Mouse (Mus musculus): ENCODE data around the gene Prkrip1. TPM values are rescaled to one million over a fixed set of nuclear protein-coding genes. Genes with fewer than 3 reads are reported as not detected.

Gene Prkrip1
- polyA plus RNA-seq, 1 experiment from 2014 or later = 85.0 TPM

GRCm38 (mm10) chr5:136240381-136240780, 41.6 kb upstream of the Prkrip1 start:
- DNase-seq (ENCODE audit: low spot score) = no peak
- Histone ChIP-seq H3K4me2 (ENCODE audit: low read depth, severe bottlenecking) (no peak overlapping the region), H3K9me3 (ENCODE audit: control insufficient read depth, low read length) (no peaks in the 10 kb centered on the region), H3K4me1 (ENCODE audit: control insufficient read depth, insufficient read depth, low read length) (peaks cover 17% of the 10 kb centered on the region; the same call in 1 of the 2 replicates), H3K27me3 (ENCODE audit: control insufficient read depth, insufficient read depth, low read length) (no peaks in the 10 kb centered on the region), H3K27ac (replicated peaks; ENCODE audit: low read depth, low read length) (no peak overlapping the region), H3K4me3 (ENCODE audit: low read depth, low read length) (no peak overlapping the region), H3K9ac (ENCODE audit: low read length) (no peak overlapping the region), H3K36me3 (ENCODE audit: control insufficient read depth, insufficient read depth, low read length) (no peaks in the 10 kb centered on the region)
- ATAC-seq (ENCODE audit: insufficient number of reproducible peaks, low FRiP score, low TSS enrichment, low read depth) = no peak
- 68% methylated on average over 1 of the region's 1 CpGs for WGBS

- under 1% methylated on average over 19 of the region's 19 CpGs for WGBS
- H3K9ac ChIP-seq (ENCODE audit: low read length) = no peak overlapping the region
- DNase-seq (ENCODE audit: low spot score) (peak; percentile 53), ATAC-seq (ENCODE audit: insufficient number of reproducible peaks, low FRiP score, low TSS enrichment, low read depth) (no peak)
- H3K4me2 ChIP-seq (ENCODE audit: low read depth, severe bottlenecking) = peak overlapping the region; percentile 34
- 0 out of 2 replicates have a peak, but pooled peaks cover 4% of the 10 kb centered on the region for H3K27me3 ChIP-seq (ENCODE audit: control insufficient read depth, insufficient read depth, low read length)
- H3K4me3 ChIP-seq (ENCODE audit: low read depth, low read length) = peak overlapping the region; percentile 7; the same call in 1 of the 2 replicates
- H3K36me3 ChIP-seq (ENCODE audit: control insufficient read depth, insufficient read depth, low read length) = no peaks in the 10 kb centered on the region
- no peak overlapping the region for H3K27ac ChIP-seq (replicated peaks; ENCODE audit: low read depth, low read length)
- no peaks in the 10 kb centered on the region for H3K9me3 ChIP-seq (ENCODE audit: control insufficient read depth, low read length)
- 0 out of 2 replicates have a peak, but pooled peaks cover 9% of the 10 kb centered on the region for H3K4me1 ChIP-seq (ENCODE audit: control insufficient read depth, insufficient read depth, low read length)
Measured at GRCm38 (mm10) chr5:136237607-136238006, 38.8 kb upstream of the Prkrip1 start.

- 0 out of 2 replicates have a peak, but pooled peaks cover 4% of the 10 kb centered on the region for H3K27me3 ChIP-seq (ENCODE audit: control insufficient read depth, insufficient read depth, low read length)
- H3K9ac ChIP-seq (ENCODE audit: low read length) = no peak overlapping the region
- H3K9me3 ChIP-seq (ENCODE audit: control insufficient read depth, low read length) = no peaks in the 10 kb centered on the region
- no peak overlapping the region for H3K27ac ChIP-seq (replicated peaks; ENCODE audit: low read depth, low read length)
- no peak overlapping the region for H3K4me2 ChIP-seq (ENCODE audit: low read depth, severe bottlenecking)
- no peak for ATAC-seq (ENCODE audit: insufficient number of reproducible peaks, low FRiP score, low TSS enrichment, low read depth)
- H3K4me1 ChIP-seq (ENCODE audit: control insufficient read depth, insufficient read depth, low read length) = 0 out of 2 replicates have a peak, but pooled peaks cover 9% of the 10 kb centered on the region
- no peaks in the 10 kb centered on the region; the same call in 1 of the 2 replicates for H3K36me3 ChIP-seq (ENCODE audit: control insufficient read depth, insufficient read depth, low read length)
- DNase-seq (ENCODE audit: low spot score) = no peak
- no peak overlapping the region for H3K4me3 ChIP-seq (ENCODE audit: low read depth, low read length)
- WGBS = 77% methylated on average over 5 of the region's 5 CpGs
Measured at GRCm38 (mm10) chr5:136236611-136237010, 37.8 kb upstream of the Prkrip1 start.

GRCm38 (mm10) chr5:136230348-136231035, 31.7 kb upstream of the Prkrip1 start:
- DNase-seq (ENCODE audit: low spot score) = no peak

GRCm38 (mm10) chr5:136226246-136226876, 27.6 kb upstream of the Prkrip1 start:
- H3K4me1 ChIP-seq (ENCODE audit: control insufficient read depth, insufficient read depth, low read length) = no peaks in the 10 kb centered on the region
- H3K36me3 ChIP-seq (ENCODE audit: control insufficient read depth, insufficient read depth, low read length) = peaks cover 9% of the 10 kb centered on the region
- H3K27ac ChIP-seq (replicated peaks; ENCODE audit: low read depth, low read length) = no peak overlapping the region
- DNase-seq (ENCODE audit: low spot score) (no peak), ATAC-seq (ENCODE audit: insufficient number of reproducible peaks, low FRiP score, low TSS enrichment, low read depth) (no peak)
- 87% methylated on average over 7 of the region's 7 CpGs for WGBS
- H3K9ac ChIP-seq (ENCODE audit: low read length) = no peak overlapping the region
- H3K4me2 ChIP-seq (ENCODE audit: low read depth, severe bottlenecking) = no peak overlapping the region
- H3K9me3 ChIP-seq (ENCODE audit: control insufficient read depth, low read length) = no peaks in the 10 kb centered on the region
- H3K27me3 ChIP-seq (ENCODE audit: control insufficient read depth, insufficient read depth, low read length) = no peaks in the 10 kb centered on the region
- no peak overlapping the region for H3K4me3 ChIP-seq (ENCODE audit: low read depth, low read length)

More at GRCm38 (mm10) chr5:136230348-136231035, 31.7 kb upstream of the Prkrip1 start:
- Histone ChIP-seq H3K9me3 (ENCODE audit: control insufficient read depth, low read length) (no peaks in the 10 kb centered on the region), H3K4me1 (ENCODE audit: control insufficient read depth, insufficient read depth, low read length) (no peaks in the 10 kb centered on the region), H3K36me3 (ENCODE audit: control insufficient read depth, insufficient read depth, low read length) (peaks cover 3% of the 10 kb centered on the region), H3K27ac (replicated peaks; ENCODE audit: low read depth, low read length) (no peak overlapping the region), H3K4me3 (ENCODE audit: low read depth, low read length) (no peak overlapping the region), H3K4me2 (ENCODE audit: low read depth, severe bottlenecking) (no peak overlapping the region), H3K27me3 (ENCODE audit: control insufficient read depth, insufficient read depth, low read length) (0 out of 2 replicates have a peak, but pooled peaks cover 4% of the 10 kb centered on the region), H3K9ac (ENCODE audit: low read length) (no peak overlapping the region)
- ATAC-seq (ENCODE audit: insufficient number of reproducible peaks, low FRiP score, low TSS enrichment, low read depth) = no peak
- WGBS = 68% methylated on average over 4 of the region's 4 CpGs

- no peaks in the 10 kb centered on the region for H3K36me3 ChIP-seq (ENCODE audit: control insufficient read depth, insufficient read depth, low read length)
- 84% methylated on average over 12 of the region's 12 CpGs for WGBS
- H3K27me3 ChIP-seq (ENCODE audit: control insufficient read depth, insufficient read depth, low read length) = no peaks in the 10 kb centered on the region
- DNase-seq (ENCODE audit: low spot score) (no peak), ATAC-seq (ENCODE audit: insufficient number of reproducible peaks, low FRiP score, low TSS enrichment, low read depth) (no peak)
- H3K9ac ChIP-seq (ENCODE audit: low read length) = no peak overlapping the region
- no peaks in the 10 kb centered on the region for H3K4me1 ChIP-seq (ENCODE audit: control insufficient read depth, insufficient read depth, low read length)
- H3K4me2 ChIP-seq (ENCODE audit: low read depth, severe bottlenecking) = no peak overlapping the region
- peaks cover 2% of the 10 kb centered on the region; the same call in 1 of the 2 replicates for H3K9me3 ChIP-seq (ENCODE audit: control insufficient read depth, low read length)
- H3K27ac ChIP-seq (replicated peaks; ENCODE audit: low read depth, low read length) = no peak overlapping the region
- H3K4me3 ChIP-seq (ENCODE audit: low read depth, low read length) = no peak overlapping the region
Measured at GRCm38 (mm10) chr5:136218585-136218984, 19.8 kb upstream of the Prkrip1 start.

GRCm38 (mm10) chr5:136217932-136218381, 19.2 kb upstream of the Prkrip1 start:
- WGBS = 71% methylated on average over 4 of the region's 4 CpGs
- peaks cover 2% of the 10 kb centered on the region; the same call in 1 of the 2 replicates for H3K9me3 ChIP-seq (ENCODE audit: control insufficient read depth, low read length)
- ATAC-seq (ENCODE audit: insufficient number of reproducible peaks, low FRiP score, low TSS enrichment, low read depth) (no peak), DNase-seq (ENCODE audit: low spot score) (no peak)
- no peaks in the 10 kb centered on the region for H3K4me1 ChIP-seq (ENCODE audit: control insufficient read depth, insufficient read depth, low read length)
- H3K36me3 ChIP-seq (ENCODE audit: control insufficient read depth, insufficient read depth, low read length) = no peaks in the 10 kb centered on the region
- H3K4me2 ChIP-seq (ENCODE audit: low read depth, severe bottlenecking) = no peak overlapping the region
- no peak overlapping the region for H3K9ac ChIP-seq (ENCODE audit: low read length)
- H3K27me3 ChIP-seq (ENCODE audit: control insufficient read depth, insufficient read depth, low read length) = no peaks in the 10 kb centered on the region
- no peak overlapping the region for H3K27ac ChIP-seq (replicated peaks; ENCODE audit: low read depth, low read length)
- H3K4me3 ChIP-seq (ENCODE audit: low read depth, low read length) = no peak overlapping the region

- Histone ChIP-seq H3K4me1 (ENCODE audit: control insufficient read depth, insufficient read depth, low read length) (no peaks in the 10 kb centered on the region), H3K36me3 (ENCODE audit: control insufficient read depth, insufficient read depth, low read length) (no peaks in the 10 kb centered on the region), H3K9ac (ENCODE audit: low read length) (no peak overlapping the region), H3K9me3 (ENCODE audit: control insufficient read depth, low read length) (peaks cover 2% of the 10 kb centered on the region; the same call in 1 of the 2 replicates), H3K27ac (replicated peaks; ENCODE audit: low read depth, low read length) (no peak overlapping the region), H3K4me3 (ENCODE audit: low read depth, low read length) (no peak overlapping the region), H3K4me2 (ENCODE audit: low read depth, severe bottlenecking) (no peak overlapping the region), H3K27me3 (ENCODE audit: control insufficient read depth, insufficient read depth, low read length) (no peaks in the 10 kb centered on the region)
- ATAC-seq (ENCODE audit: insufficient number of reproducible peaks, low FRiP score, low TSS enrichment, low read depth) = no peak
- 83% methylated on average over 18 of the region's 18 CpGs for WGBS
- DNase-seq (ENCODE audit: low spot score) = no peak
Measured at GRCm38 (mm10) chr5:136217004-136217665, 18.4 kb upstream of the Prkrip1 start.
